Mouse (Mus musculus) testis, adult 10 weeks (tissue): ENCODE results near the gene Mrgprd. TPM values are rescaled to one million over a fixed set of nuclear protein-coding genes. Genes with fewer than 3 reads are reported as not detected.

Source experiments
- polyA plus RNA-seq: library from polyadenylated mRNA; stranded (reverse); fragments of 350-450 nt; fragmentation: Illumina TruSeq; extraction: RNeasy Lipid Tissue Mini Kit (QIAGEN cat#74804); gene quantifications from one replicate; pipeline ENCODE4 v1.2.3, GENCODE M21; 2014; ENCODE audit warnings: low read depth, low replicate concordance

Mrgprd gene
- not detected for polyA plus RNA-seq

GRCm38 (mm10) chr7:145314785-145315411 lies at the start of gene Mrgprd:
TSS of gene Mrgprd (plus strand) at chr7:145314835.

GRCm38 (mm10) chr7:145283487-145284187 lies 31.0 kb upstream of the Mrgprd start, which contains the start of gene Tpcn2:
TSS of gene Tpcn2 (minus strand) at chr7:145284011.

DNA sequence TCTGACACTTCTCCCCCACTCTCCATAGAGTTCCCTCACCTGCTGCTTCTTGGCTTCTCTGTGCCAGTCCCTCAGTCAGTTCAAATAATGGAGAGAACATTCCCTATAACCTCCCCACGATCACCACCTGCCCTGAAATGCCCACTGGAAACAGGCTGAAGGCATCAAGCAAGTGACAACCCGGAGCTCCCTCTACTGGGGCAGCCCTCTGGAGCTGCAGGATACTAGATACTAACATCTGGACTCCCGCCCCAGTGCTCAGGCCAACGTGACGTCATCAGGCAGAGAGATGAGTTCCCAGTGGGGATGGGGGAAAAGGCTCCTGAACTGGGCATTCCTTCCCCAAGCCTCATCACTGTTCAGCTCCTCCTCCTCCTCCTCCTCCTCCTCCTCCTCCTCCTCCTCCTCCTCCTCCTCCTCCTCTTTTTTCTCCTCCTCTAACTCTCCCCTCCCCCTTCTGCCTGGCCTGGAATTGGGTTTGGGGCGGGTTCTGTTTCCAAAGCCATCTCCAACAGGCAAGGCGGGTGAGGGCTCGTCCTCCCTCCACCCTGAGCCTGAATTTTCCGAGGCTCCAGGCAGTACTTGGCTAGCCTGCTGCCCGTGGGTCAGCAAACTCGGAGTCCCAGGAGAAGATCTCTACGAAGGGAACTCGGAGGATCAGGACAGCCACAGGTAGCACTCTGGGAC lies 14.2 kb upstream of the Mrgprd start, which contains the start of gene Mrgprf:
TSS of gene Mrgprf (plus strand) at position 508 of the 687 bp plus-strand sequence.

Other genes starting within 250 kb of the Mrgprd start
- gene 1810010D01Rik, start 106.7 kb upstream of the Mrgprd start, polyA plus RNA-seq = not detected
- 1.9 TPM for gene Tpcn2, start 30.8 kb upstream of the Mrgprd start, polyA plus RNA-seq
- gene Mrgprf, start 14.0 kb upstream of the Mrgprd start, polyA plus RNA-seq = not detected